Mouse (Mus musculus) liver, embryonic 14.5 days (tissue): ENCODE measurements around the gene Plcl2.

Experiments used
- CTCF ChIP-seq: IDR thresholded peaks from 2 replicates; pipeline ENCODE4 v1.5.1; 2016; ENCODE audit warnings: antibody characterized with exemption, low read depth, control low read depth
- EP300 ChIP-seq: IDR thresholded peaks from 2 replicates; pipeline ENCODE4 v1.6.1; 2016; ENCODE audit warnings: antibody characterized with exemption, low read depth

- TF ChIP-seq CTCF (no peak), EP300 (no peak)
Observed at GRCm38 (mm10) chr17:50658901-50659300, 149.7 kb downstream of the Plcl2 start.
